Mouse (Mus musculus) megakaryocyte-erythroid progenitor cell, adult 5-6 weeks (primary cell): ENCODE results near the gene Glis1. TPM values are rescaled to one million over a fixed set of nuclear protein-coding genes. Genes with fewer than 3 reads are reported as not detected.
"Not testable (repeated sequence)": the region's sequence is repeated elsewhere in the genome, so short reads cannot be mapped to it uniquely, and the experiment has no call there.

Experiments
- ATAC-seq: replicated peaks from 2 replicates; pipeline ENCODE4 v1.8.0; 2016; ENCODE audit warnings: mild to moderate bottlenecking, inconsistent platforms; ENCODE audit not compliant: severe bottlenecking, poor library complexity, low FRiP score, low TSS enrichment
- total RNA-seq, 2 experiments: library from RNA; stranded (forward) in 1 of 2; stranded (reverse) in 1 of 2; fragments of 200-1000, 215-1000 nt in 1 of 2; fragments of >200 nt in 1 of 2; fragmentation: Nextera tagmentation in 1 of 2; gene quantifications; 2 replicates each; pipeline ENCODE4 v1.2.3; 2014 to 2017

Glis1 gene
- total RNA-seq, 2 experiments from 2014 or later, result 1.4 TPM; not detected in 1

DNA sequence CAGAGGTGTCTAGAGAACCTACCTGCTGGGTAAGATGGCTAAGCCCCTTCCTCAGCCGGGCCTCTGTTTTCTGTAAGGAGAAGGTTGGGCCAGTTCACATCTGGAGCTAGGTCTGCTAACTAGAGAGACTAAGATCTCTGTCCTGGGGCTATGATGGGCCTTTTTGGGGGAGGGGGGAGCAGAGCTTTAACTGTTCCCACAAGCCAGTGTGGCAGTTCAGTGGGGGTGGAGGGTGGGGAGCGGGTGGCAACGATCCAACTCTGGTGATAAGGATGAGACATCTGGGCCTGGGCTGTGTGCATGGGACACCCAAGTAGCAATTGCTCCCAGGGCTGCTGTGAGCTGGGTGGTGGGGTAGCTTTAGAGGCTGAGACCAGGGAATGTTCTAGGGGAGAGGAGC, 124.4 kb downstream of the Glis1 start:
- 0 out of 2 replicates have a peak, but pooled peaks have one; percentile 36 for ATAC-seq

GRCm38 (mm10) chr4:107561056-107561455, 126.7 kb downstream of the Glis1 start:
- ATAC-seq, result no peak

DNA sequence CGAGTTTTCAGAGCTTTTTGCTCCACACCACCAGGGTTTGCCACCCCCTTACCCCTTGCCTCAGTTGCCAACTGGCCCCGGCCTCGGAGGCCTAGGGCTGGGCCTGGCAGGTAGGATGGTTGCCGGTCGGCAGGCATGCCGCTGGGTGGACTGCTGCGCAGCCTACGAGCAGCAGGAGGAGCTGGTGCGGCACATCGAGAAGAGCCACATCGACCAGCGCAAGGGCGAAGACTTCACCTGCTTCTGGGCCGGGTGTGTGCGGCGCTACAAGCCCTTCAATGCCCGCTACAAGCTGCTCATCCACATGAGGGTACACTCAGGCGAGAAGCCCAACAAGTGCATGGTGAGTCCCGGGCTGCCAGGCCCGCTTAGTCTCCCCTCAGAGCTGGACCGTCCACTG, 133.8 kb downstream of the Glis1 start:
- ATAC-seq, result no peak

- ATAC-seq, result no peak
These were observed 134.6 kb downstream of the Glis1 start for GRCm38 (mm10) chr4:107568881-107569443.

DNA sequence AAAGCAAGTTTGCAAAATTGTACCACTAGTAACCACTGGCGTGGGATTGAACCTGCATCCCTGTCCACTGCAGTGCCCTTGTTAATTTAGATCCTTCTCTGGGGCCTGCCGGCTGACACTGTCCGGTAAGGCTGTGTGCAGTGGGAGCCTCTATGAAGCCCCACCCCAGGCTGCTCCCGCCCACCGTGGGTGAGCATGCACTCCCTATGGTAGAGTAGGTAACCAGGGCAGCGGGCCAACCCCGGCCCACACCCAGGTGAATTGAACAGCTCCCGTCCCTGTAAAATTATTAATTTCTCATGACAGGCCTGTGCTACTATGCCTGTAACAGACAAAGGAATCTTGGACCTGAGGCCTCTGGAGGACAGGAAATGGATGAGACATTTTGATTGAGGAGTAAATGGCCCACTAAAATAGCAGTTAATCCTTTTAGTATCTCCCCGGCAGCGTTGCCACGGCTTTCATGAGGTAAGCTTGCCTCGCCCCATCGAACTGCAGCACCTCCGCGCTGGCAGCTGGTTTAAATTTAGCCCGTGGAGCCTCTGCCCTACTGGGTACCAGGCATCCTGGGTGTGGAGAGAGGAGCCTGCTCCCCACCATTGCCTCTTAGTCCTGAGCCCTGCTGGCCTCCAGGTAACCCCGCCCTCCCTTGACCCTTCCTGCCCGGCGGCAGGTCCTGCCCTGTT, 136.1 kb downstream of the Glis1 start:
- no peak for ATAC-seq

DNA sequence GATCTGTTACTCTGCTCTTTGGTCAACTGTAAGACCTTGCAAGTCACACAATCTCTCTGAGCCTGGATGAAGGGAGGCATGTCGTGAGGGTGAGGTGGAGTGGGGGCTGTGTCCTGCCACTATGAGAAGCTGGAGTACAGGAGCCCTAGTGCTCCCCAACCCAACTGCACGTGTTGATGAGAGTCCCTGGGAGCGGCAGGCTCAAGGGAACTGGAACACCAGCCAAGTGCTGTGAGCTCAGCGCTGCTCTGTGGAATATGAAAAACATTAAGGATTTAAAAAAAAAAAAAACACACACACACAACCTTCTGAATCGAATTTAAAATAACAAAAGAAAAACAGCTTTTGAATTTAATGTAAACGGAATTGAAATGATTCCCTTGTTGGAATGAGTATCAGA, 141.4 kb downstream of the Glis1 start:
- ATAC-seq, result no peak

DNA sequence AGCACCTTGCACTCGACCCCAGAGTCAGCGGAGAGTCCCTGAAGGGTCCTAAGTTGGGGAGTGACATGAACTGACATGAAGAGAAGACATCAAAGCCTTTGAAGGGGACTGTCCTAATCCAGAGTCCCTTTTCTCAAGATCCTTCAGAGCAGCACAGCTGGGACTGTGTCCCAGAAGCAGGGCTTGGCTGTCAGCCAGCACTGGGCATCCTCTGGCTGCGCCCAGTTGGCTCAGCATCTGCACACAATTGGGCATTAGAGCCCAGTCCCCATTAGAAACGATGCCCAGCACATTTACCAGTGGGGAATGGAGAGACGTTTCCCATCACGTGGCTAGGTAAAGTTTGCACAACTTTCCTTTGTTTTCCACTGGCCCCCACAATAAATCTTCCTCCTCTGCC, 142.4 kb downstream of the Glis1 start:
- ATAC-seq, result no peak

- ATAC-seq, result no peak
These were observed 142.9 kb downstream of the Glis1 start for GRCm38 (mm10) chr4:107577146-107577839.

GRCm38 (mm10) chr4:107580883-107581282, 146.5 kb downstream of the Glis1 start:
- no peak for ATAC-seq

DNA sequence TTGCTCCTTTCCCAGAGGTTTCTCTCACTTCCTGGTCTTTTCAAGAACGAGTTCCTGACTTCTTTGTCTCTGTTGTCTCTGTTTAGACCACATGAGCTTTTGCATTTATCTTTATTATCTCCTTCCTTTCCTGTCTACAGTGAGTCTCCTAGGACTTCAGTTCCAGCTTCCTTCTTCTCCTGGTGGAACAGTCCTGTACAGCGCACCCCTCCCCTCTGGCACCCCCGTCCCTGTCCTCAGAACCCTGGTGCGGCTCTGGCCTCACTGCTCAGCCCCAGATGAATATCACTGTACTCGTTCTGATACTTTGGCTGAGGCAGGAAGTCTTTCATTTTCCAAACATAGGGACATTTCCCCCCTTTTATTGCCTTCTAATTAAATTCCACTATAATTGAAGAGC, 152.0 kb downstream of the Glis1 start:
- no peak for ATAC-seq

- ATAC-seq, result no peak
These were observed 154.2 kb downstream of the Glis1 start for GRCm38 (mm10) chr4:107588637-107589036.

GRCm38 (mm10) chr4:107589046-107589445, 154.7 kb downstream of the Glis1 start:
- no peak for ATAC-seq

GRCm38 (mm10) chr4:107590805-107591534, 156.6 kb downstream of the Glis1 start:
- ATAC-seq, result no peak

DNA sequence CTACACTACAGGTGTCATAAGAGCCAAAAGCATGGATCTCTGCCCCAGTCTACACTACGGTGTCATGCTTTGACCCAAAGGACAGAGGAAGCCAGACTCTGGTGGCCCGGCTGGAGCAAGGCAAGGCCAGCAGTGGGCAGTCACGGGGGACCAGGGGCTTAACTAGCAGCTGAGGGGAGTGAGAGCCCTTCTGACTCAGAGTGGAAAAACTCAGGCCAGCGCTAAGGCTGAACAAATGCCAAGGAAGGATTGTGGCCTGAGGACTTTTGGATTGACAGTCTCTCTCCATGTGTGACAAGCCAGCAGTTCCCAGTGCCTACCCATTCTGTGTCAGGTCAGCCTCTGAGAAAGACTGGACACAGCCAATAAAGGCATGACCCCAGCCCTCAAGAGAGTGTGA, 159.0 kb downstream of the Glis1 start:
- no peak for ATAC-seq

DNA sequence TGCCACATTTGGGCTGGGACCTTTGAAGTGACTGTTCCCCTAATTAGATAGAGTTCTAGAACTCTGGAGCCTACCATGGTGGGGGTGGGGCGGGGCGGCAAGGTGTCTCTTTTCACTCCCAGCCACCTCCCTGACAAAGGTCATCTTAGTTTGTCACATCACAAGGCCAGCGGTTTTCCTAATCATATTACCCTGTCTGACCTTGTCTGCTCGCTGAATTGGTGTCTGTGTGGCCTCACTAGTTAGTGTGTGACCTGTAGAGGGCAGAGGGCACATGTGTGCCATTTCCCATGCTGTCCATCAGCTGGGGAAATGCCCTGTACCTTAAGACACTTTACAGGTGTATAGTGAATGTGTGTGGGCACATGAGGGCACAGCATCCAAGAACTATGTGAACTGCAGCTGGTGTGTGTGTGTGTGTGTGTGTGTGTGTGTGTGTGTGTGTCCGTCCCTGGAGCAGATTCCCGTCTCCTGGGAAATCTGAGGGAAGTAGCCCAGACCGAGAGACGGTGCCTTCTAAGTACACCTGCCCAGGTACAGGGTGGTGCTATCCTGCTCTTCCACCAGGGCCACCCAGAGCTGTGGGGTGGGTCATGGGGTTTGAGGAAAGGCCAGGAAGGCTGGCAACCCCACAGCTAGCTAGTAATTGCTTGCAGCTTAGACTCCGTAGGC, 163.0 kb downstream of the Glis1 start:
- no peak for ATAC-seq

- no peak for ATAC-seq
These were observed 163.6 kb downstream of the Glis1 start for GRCm38 (mm10) chr4:107597898-107598580.

GRCm38 (mm10) chr4:107598581-107598958, 164.2 kb downstream of the Glis1 start:
- not testable (repeated sequence) for ATAC-seq

DNA sequence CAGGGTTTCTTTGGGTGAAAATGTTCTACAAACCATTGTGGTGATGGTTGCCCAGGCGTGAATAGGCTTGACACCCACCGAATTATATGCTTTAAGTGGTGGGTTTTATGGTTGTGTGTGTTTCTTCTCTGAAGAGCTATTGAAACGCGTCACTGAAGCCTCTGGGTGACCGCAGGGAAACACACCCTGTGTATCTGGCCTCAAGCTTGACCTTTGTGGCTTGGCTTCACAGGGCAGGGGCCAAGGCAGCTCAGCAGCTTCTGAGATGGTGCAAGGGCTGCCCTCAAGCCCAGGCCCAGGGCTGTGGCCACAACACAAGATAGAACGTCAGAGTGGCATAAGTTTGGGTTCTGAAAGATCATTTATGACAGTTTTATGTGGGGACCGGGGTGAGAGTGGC, 167.9 kb downstream of the Glis1 start:
- no peak for ATAC-seq

DNA sequence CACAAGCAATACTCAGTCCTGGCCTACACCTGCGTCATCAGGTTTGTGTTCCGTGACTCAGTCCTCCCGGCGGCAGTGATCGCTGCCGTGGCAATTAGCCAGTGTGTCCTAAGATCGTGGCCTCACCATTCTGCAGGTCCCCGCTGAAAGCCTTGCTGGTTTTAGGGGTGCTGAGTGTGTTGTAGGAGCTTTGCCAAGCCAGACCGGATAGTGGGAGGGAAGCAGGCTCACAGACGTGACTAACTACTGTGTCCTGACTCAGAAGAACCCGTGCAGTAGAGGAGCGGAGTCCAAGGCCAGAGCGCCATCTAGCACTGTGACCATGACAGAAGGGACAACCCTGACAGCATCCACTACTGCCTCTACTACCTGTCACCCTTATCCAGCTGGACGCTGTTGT, 168.4 kb downstream of the Glis1 start:
- ATAC-seq, result no peak
